Mouse (Mus musculus) bone marrow macrophage, adult 2 months (primary cell): Measurements from ENCODE around the gene Slc5a1.

Experiments
- CTCF ChIP-seq: IDR thresholded peaks from 2 replicates; pipeline ENCODE4 v1.5.1; 2012; ENCODE audit warnings: low read depth, mild to moderate bottlenecking, low read length, moderate library complexity
- POLR2A ChIP-seq: IDR thresholded peaks from 2 replicates; pipeline ENCODE4 v1.6.1; 2012; ENCODE audit warnings: mild to moderate bottlenecking, low read depth, low read length, borderline replicate concordance

GRCm38 (mm10) chr5:33146837-33147236 is 42.8 kb downstream of the Slc5a1 start:
- TF ChIP-seq CTCF (no peak), POLR2A (no peak)
